Mouse (Mus musculus) small intestine, adult 2 months (tissue): ENCODE data around the gene Gm13694.
"Not testable (repeated sequence)": the region's sequence is repeated elsewhere in the genome, so short reads cannot be mapped to it uniquely, and the experiment has no call there.

Experiments used
- CTCF ChIP-seq: fragments of 200-500 bp; IDR thresholded peaks from 2 replicates; pipeline ENCODE4 v1.5.1; 2012; ENCODE audit warnings: low read depth, mild to moderate bottlenecking, control low read depth, inconsistent platforms, low read length, moderate library complexity, mixed read lengths; ENCODE audit not compliant: insufficient replicate concordance, insufficient read length; ENCODE audit errors: extremely low read depth
- POLR2A ChIP-seq: fragments of 200-500 bp; IDR thresholded peaks from 2 replicates; pipeline ENCODE4 v1.6.1; 2012; ENCODE audit warnings: low read depth, mild to moderate bottlenecking, control low read depth, inconsistent platforms, low read length, moderate library complexity

DNA sequence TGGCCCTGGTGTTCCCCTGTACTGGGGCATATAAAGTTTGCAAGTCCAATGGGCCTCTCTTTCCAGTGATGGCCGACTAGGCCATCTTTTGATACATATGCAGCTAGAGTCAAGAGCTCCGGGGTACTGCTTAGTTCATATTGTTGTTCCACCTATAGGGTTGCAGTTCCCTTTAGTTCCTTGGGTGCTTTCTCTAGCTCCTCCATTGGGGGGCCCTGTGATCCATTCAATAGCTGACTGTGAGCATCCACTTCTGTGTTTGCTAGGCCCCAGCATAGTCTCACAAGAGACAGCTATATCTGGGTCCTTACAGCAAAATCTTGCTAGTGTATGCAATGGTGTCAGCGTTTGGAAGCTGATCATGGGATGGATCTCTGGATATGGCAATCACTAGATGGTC lies 15.8 kb downstream of the Gm13694 start:
- not testable (repeated sequence) for TF ChIP-seq POLR2A, CTCF
